Mouse (Mus musculus): ENCODE data around the gene Igdcc3. TPM values are rescaled to one million over a fixed set of nuclear protein-coding genes. Genes with fewer than 3 reads are reported as not detected.

Igdcc3 gene
- polyA plus RNA-seq, 1 experiment from 2014 or later, result 3.0 TPM

- no peaks in the 10 kb centered on the region for H3K36me3 ChIP-seq
- peaks cover 31% of the 10 kb centered on the region for H3K27me3 ChIP-seq
- H3K27ac ChIP-seq, result no peak overlapping the region
- 15% methylated on average over 8 of the region's 8 CpGs for WGBS
- no peak overlapping the region for H3K4me2 ChIP-seq
- no peak for ATAC-seq (ENCODE audit: insufficient number of reproducible peaks, insufficient read depth, low FRiP score, low TSS enrichment, low read depth)
- no peaks in the 10 kb centered on the region for H3K9me3 ChIP-seq
- H3K9ac ChIP-seq, result no peak overlapping the region
- H3K4me1 ChIP-seq, result peaks cover 25% of the 10 kb centered on the region
- no peak overlapping the region for H3K4me3 ChIP-seq
These were observed 20.9 kb downstream of the Igdcc3 start for GRCm38 (mm10) chr9:65161881-65162280.

GRCm38 (mm10) chr9:65162711-65163639, 22.0 kb downstream of the Igdcc3 start:
- H3K4me1 ChIP-seq, result peaks cover 20% of the 10 kb centered on the region
- H3K27me3 ChIP-seq, result peaks cover 31% of the 10 kb centered on the region
- ATAC-seq (ENCODE audit: insufficient number of reproducible peaks, insufficient read depth, low FRiP score, low TSS enrichment, low read depth), result no peak
- peak overlapping the region; percentile 51 for H3K4me3 ChIP-seq
- WGBS, result under 1% methylated on average over 64 of the region's 69 CpGs
- H3K4me2 ChIP-seq, result peak overlapping the region; percentile 91
- no peaks in the 10 kb centered on the region for H3K9me3 ChIP-seq
- no peaks in the 10 kb centered on the region for H3K36me3 ChIP-seq
- no peak overlapping the region; the same call in 1 of the 2 replicates for H3K27ac ChIP-seq
- H3K9ac ChIP-seq, result peak overlapping the region; percentile 65

GRCm38 (mm10) chr9:65164870-65165269, 23.9 kb downstream of the Igdcc3 start:
- no peak overlapping the region for H3K4me3 ChIP-seq
- peaks cover 31% of the 10 kb centered on the region for H3K27me3 ChIP-seq
- H3K36me3 ChIP-seq, result no peaks in the 10 kb centered on the region
- peaks cover 32% of the 10 kb centered on the region for H3K4me1 ChIP-seq
- ATAC-seq (ENCODE audit: insufficient number of reproducible peaks, insufficient read depth, low FRiP score, low TSS enrichment, low read depth), result no peak
- no peak overlapping the region for H3K27ac ChIP-seq
- no peaks in the 10 kb centered on the region for H3K9me3 ChIP-seq
- WGBS, result 16% methylated on average over 1 of the region's 1 CpGs
- no peak overlapping the region for H3K9ac ChIP-seq
- no peak overlapping the region for H3K4me2 ChIP-seq

GRCm38 (mm10) chr9:65166386-65166785, 25.4 kb downstream of the Igdcc3 start:
- Histone ChIP-seq H3K9me3 (no peaks in the 10 kb centered on the region), H3K36me3 (no peaks in the 10 kb centered on the region), H3K4me1 (peaks cover 32% of the 10 kb centered on the region), H3K4me2 (no peak overlapping the region), H3K27me3 (peaks cover 28% of the 10 kb centered on the region), H3K4me3 (no peak overlapping the region), H3K27ac (no peak overlapping the region), H3K9ac (no peak overlapping the region)
- WGBS, result 22% methylated on average over 9 of the region's 9 CpGs
- no peak for ATAC-seq (ENCODE audit: insufficient number of reproducible peaks, insufficient read depth, low FRiP score, low TSS enrichment, low read depth)

GRCm38 (mm10) chr9:65168534-65168933, 27.5 kb downstream of the Igdcc3 start:
- 48% methylated on average over 5 of the region's 6 CpGs for whole genome bisulfite sequencing

GRCm38 (mm10) chr9:65168952-65169351, 28.0 kb downstream of the Igdcc3 start:
- Histone ChIP-seq H3K9ac (no peak overlapping the region), H3K4me3 (no peak overlapping the region), H3K27ac (no peak overlapping the region), H3K36me3 (no peaks in the 10 kb centered on the region), H3K4me1 (peaks cover 18% of the 10 kb centered on the region), H3K4me2 (no peak overlapping the region), H3K9me3 (no peaks in the 10 kb centered on the region), H3K27me3 (peaks cover 4% of the 10 kb centered on the region)
- ATAC-seq (ENCODE audit: insufficient number of reproducible peaks, insufficient read depth, low FRiP score, low TSS enrichment, low read depth), result no peak
- 39% methylated on average over 4 of the region's 4 CpGs for WGBS

More at GRCm38 (mm10) chr9:65168534-65168933, 27.5 kb downstream of the Igdcc3 start:
- no peaks in the 10 kb centered on the region for H3K9me3 ChIP-seq
- no peak overlapping the region for H3K27ac ChIP-seq
- no peak overlapping the region for H3K4me2 ChIP-seq
- no peak overlapping the region for H3K4me3 ChIP-seq
- peaks cover 8% of the 10 kb centered on the region for H3K27me3 ChIP-seq
- no peak for ATAC-seq (ENCODE audit: insufficient number of reproducible peaks, insufficient read depth, low FRiP score, low TSS enrichment, low read depth)
- H3K36me3 ChIP-seq, result no peaks in the 10 kb centered on the region
- H3K9ac ChIP-seq, result no peak overlapping the region
- H3K4me1 ChIP-seq, result peaks cover 19% of the 10 kb centered on the region

GRCm38 (mm10) chr9:65172654-65173053, 31.7 kb downstream of the Igdcc3 start:
- Histone ChIP-seq H3K36me3 (no peaks in the 10 kb centered on the region), H3K27me3 (no peaks in the 10 kb centered on the region)
- WGBS, result 30% methylated on average over 9 of the region's 9 CpGs

GRCm38 (mm10) chr9:65175234-65175938, 34.4 kb downstream of the Igdcc3 start:
- Histone ChIP-seq H3K27ac (peak overlapping the region; percentile 41; the same call in 1 of the 2 replicates), H3K36me3 (no peaks in the 10 kb centered on the region), H3K9me3 (no peaks in the 10 kb centered on the region), H3K27me3 (no peaks in the 10 kb centered on the region), H3K4me3 (no peak overlapping the region), H3K4me2 (no peak overlapping the region), H3K9ac (peak overlapping the region; percentile 22; the same call in 1 of the 2 replicates), H3K4me1 (peaks cover 49% of the 10 kb centered on the region)
- 35% methylated on average over 5 of the region's 5 CpGs for WGBS
- no peak for ATAC-seq (ENCODE audit: insufficient number of reproducible peaks, insufficient read depth, low FRiP score, low TSS enrichment, low read depth)

More at GRCm38 (mm10) chr9:65172654-65173053, 31.7 kb downstream of the Igdcc3 start:
- H3K4me2 ChIP-seq, result no peak overlapping the region
- no peaks in the 10 kb centered on the region for H3K9me3 ChIP-seq
- no peak overlapping the region for H3K9ac ChIP-seq
- no peak overlapping the region for H3K27ac ChIP-seq
- no peak for ATAC-seq (ENCODE audit: insufficient number of reproducible peaks, insufficient read depth, low FRiP score, low TSS enrichment, low read depth)
- no peak overlapping the region for H3K4me3 ChIP-seq
- peaks cover 34% of the 10 kb centered on the region for H3K4me1 ChIP-seq

- Histone ChIP-seq H3K27ac (peak overlapping the region; percentile 41; the same call in 1 of the 2 replicates), H3K4me1 (peaks cover 50% of the 10 kb centered on the region), H3K9me3 (no peaks in the 10 kb centered on the region), H3K36me3 (peaks cover 3% of the 10 kb centered on the region; the same call in 1 of the 2 replicates), H3K4me3 (no peak overlapping the region), H3K9ac (peak overlapping the region; percentile 22; the same call in 1 of the 2 replicates), H3K4me2 (no peak overlapping the region), H3K27me3 (no peaks in the 10 kb centered on the region)
- 34% methylated on average over 9 of the region's 9 CpGs for WGBS
- no peak for ATAC-seq (ENCODE audit: insufficient number of reproducible peaks, insufficient read depth, low FRiP score, low TSS enrichment, low read depth)
These were observed 35.2 kb downstream of the Igdcc3 start for GRCm38 (mm10) chr9:65175939-65176871.

GRCm38 (mm10) chr9:65177497-65177896, 36.5 kb downstream of the Igdcc3 start:
- Histone ChIP-seq H3K4me1 (peaks cover 50% of the 10 kb centered on the region), H3K4me3 (no peak overlapping the region), H3K36me3 (peaks cover 16% of the 10 kb centered on the region), H3K9ac (no peak overlapping the region), H3K4me2 (no peak overlapping the region), H3K9me3 (no peaks in the 10 kb centered on the region), H3K27me3 (no peaks in the 10 kb centered on the region), H3K27ac (no peak overlapping the region)
- WGBS, result 64% methylated on average over 3 of the region's 3 CpGs
- ATAC-seq (ENCODE audit: insufficient number of reproducible peaks, insufficient read depth, low FRiP score, low TSS enrichment, low read depth), result no peak

GRCm38 (mm10) chr9:65177912-65178311, 36.9 kb downstream of the Igdcc3 start:
- H3K36me3 ChIP-seq, result peaks cover 19% of the 10 kb centered on the region
- ATAC-seq (ENCODE audit: insufficient number of reproducible peaks, insufficient read depth, low FRiP score, low TSS enrichment, low read depth), result no peak

More at GRCm38 (mm10) chr9:65177912-65178311, 36.9 kb downstream of the Igdcc3 start:
- Histone ChIP-seq H3K9me3 (no peaks in the 10 kb centered on the region), H3K27me3 (no peaks in the 10 kb centered on the region), H3K9ac (peak overlapping the region; percentile 47; the same call in 1 of the 2 replicates), H3K4me2 (no peak overlapping the region), H3K4me1 (peaks cover 50% of the 10 kb centered on the region), H3K27ac (no peak overlapping the region), H3K4me3 (no peak overlapping the region)
- WGBS, result 56% methylated on average over 10 of the region's 10 CpGs
